Mouse (Mus musculus): ENCODE measurements around the gene Hspb1.

Hspb1 gene

GRCm38 (mm10) chr5:135887675-135888102 lies at the start of gene Hspb1:
Gene Hspb1 (plus strand): TSS chr5:135887919.
- DNase-seq (ENCODE audit: low spot score), result no peak

GRCm38 (mm10) chr5:135841651-135842050 lies 46.1 kb upstream of the Hspb1 start:
- DNase-seq (ENCODE audit: low spot score), result no peak

GRCm38 (mm10) chr5:135843418-135843817 lies 44.3 kb upstream of the Hspb1 start:
- DNase-seq (ENCODE audit: low spot score), result peak; percentile 81

GRCm38 (mm10) chr5:135845676-135846320 lies 41.9 kb upstream of the Hspb1 start:
- no peak for DNase-seq (ENCODE audit: low spot score)

GRCm38 (mm10) chr5:135847460-135847859 lies 40.3 kb upstream of the Hspb1 start:
- DNase-seq (ENCODE audit: low spot score), result no peak

- no peak for DNase-seq (ENCODE audit: low spot score)
Measured at GRCm38 (mm10) chr5:135847881-135848280, 39.8 kb upstream of the Hspb1 start.

- DNase-seq (ENCODE audit: low spot score), result peak; percentile 91
Measured at GRCm38 (mm10) chr5:135851024-135851423, 36.7 kb upstream of the Hspb1 start.

GRCm38 (mm10) chr5:135851481-135851880 lies 36.2 kb upstream of the Hspb1 start:
- DNase-seq (ENCODE audit: low spot score), result no peak

GRCm38 (mm10) chr5:135852421-135852820 lies 35.3 kb upstream of the Hspb1 start:
- peak; percentile 38 for DNase-seq (ENCODE audit: low spot score)

GRCm38 (mm10) chr5:135853731-135854130 lies 34.0 kb upstream of the Hspb1 start:
- DNase-seq (ENCODE audit: low spot score), result no peak

- DNase-seq (ENCODE audit: low spot score), result peak; percentile 85
Measured at GRCm38 (mm10) chr5:135855156-135855555, 32.6 kb upstream of the Hspb1 start.

GRCm38 (mm10) chr5:135866662-135867061 lies 21.1 kb upstream of the Hspb1 start:
- DNase-seq (ENCODE audit: low spot score), result no peak

- no peak for DNase-seq (ENCODE audit: low spot score)
Measured at GRCm38 (mm10) chr5:135867637-135868593, 19.8 kb upstream of the Hspb1 start.

- no peak for DNase-seq (ENCODE audit: low spot score)
Measured at GRCm38 (mm10) chr5:135868653-135869052, 19.1 kb upstream of the Hspb1 start.

GRCm38 (mm10) chr5:135869661-135870423 lies 17.9 kb upstream of the Hspb1 start:
- DNase-seq (ENCODE audit: low spot score), result no peak

GRCm38 (mm10) chr5:135870505-135870904 lies 17.2 kb upstream of the Hspb1 start:
- no peak for DNase-seq (ENCODE audit: low spot score)

GRCm38 (mm10) chr5:135872996-135873395 lies 14.7 kb upstream of the Hspb1 start:
- DNase-seq (ENCODE audit: low spot score), result peak; percentile 31

GRCm38 (mm10) chr5:135873753-135874152 lies 14.0 kb upstream of the Hspb1 start:
- no peak for DNase-seq (ENCODE audit: low spot score)

- DNase-seq (ENCODE audit: low spot score), result peak; percentile 86
Measured at GRCm38 (mm10) chr5:135877180-135877579, 10.5 kb upstream of the Hspb1 start.

GRCm38 (mm10) chr5:135877831-135878231 lies 9.9 kb upstream of the Hspb1 start:
- peak; percentile 88 for DNase-seq (ENCODE audit: low spot score)

GRCm38 (mm10) chr5:135879449-135880158 lies 8.1 kb upstream of the Hspb1 start:
- DNase-seq (ENCODE audit: low spot score), result no peak

- no peak for DNase-seq (ENCODE audit: low spot score)
Measured at GRCm38 (mm10) chr5:135884641-135885040, 3.1 kb upstream of the Hspb1 start.

Measured in embryo, embryonic 10 days (tissue).